Mouse (Mus musculus) layer of hippocampus, postnatal 10 days (tissue): Measurements from ENCODE around the gene Slamf6. TPM values are rescaled to one million over a fixed set of nuclear protein-coding genes. Genes with fewer than 3 reads are reported as not detected.

Experiments
- DNase-seq, 2 experiments: peaks; one replicate each; pipeline ENCODE4 v3.0.0; 2021; ENCODE audit warnings: low spot score in 2 of 2
- total RNA-seq, 2 experiments: library from RNA; stranded (reverse); gene quantifications; 2 replicates each; pipeline ENCODE4 v1.2.3; 2021

Slamf6 gene
- total RNA-seq, 2 experiments from 2014 or later, result 0.27 TPM; not detected in 1

GRCm38 (mm10) chr1:171994918-171995715 is 77.8 kb downstream of the Slamf6 start:
- DNase-seq, result no peak

GRCm38 (mm10) chr1:171996701-171997100 is 79.4 kb downstream of the Slamf6 start:
- no peak for DNase-seq

GRCm38 (mm10) chr1:171998820-171999597 is 81.7 kb downstream of the Slamf6 start:
- no peak for DNase-seq

- peak; percentile 76 to 79 for DNase-seq
Measured at GRCm38 (mm10) chr1:172000641-172001040, 83.3 kb downstream of the Slamf6 start.

- no peak for DNase-seq
Measured at GRCm38 (mm10) chr1:172001665-172002064, 84.3 kb downstream of the Slamf6 start.

Other genes starting within 250 kb of the Slamf6 start
- gene Cd48, start 235.5 kb upstream of the Slamf6 start, total RNA-seq, result under 1 TPM; 0.30 to 0.38 TPM
- gene Slamf1, start 150.4 kb upstream of the Slamf6 start, total RNA-seq, result under 1 TPM; 0.21 to 0.22 TPM
- 1 to 10 TPM; 1.8 to 2.0 TPM for gene Cd84, start 77.8 kb upstream of the Slamf6 start, total RNA-seq
- under 1 TPM; 0.16 to 0.18 TPM for gene Gm10521, start 21.9 kb upstream of the Slamf6 start, total RNA-seq
- 10 to 100 TPM; 32.3 to 33.0 TPM for gene Vangl2, start 110.9 kb downstream of the Slamf6 start, total RNA-seq
- gene Nhlh1, start 140.1 kb downstream of the Slamf6 start, total RNA-seq, result 1 to 10 TPM; 1.8 TPM
- 100 to 1,000 TPM; 165 TPM for gene Copa, start 165.0 kb downstream of the Slamf6 start, total RNA-seq
- gene Ncstn, start 165.3 kb downstream of the Slamf6 start, total RNA-seq, result 10 to 100 TPM; 72.0 to 79.4 TPM
- gene Pex19, start 209.2 kb downstream of the Slamf6 start, total RNA-seq, result 100 to 1,000 TPM; 105 to 106 TPM
- gene Dcaf8, start 230.6 kb downstream of the Slamf6 start, total RNA-seq, result 10 to 100 TPM; 85.4 to 90.5 TPM